Mouse (Mus musculus) stomach, postnatal 0 days (tissue): ENCODE measurements around the gene Mcm8.

Source experiments
- CTCF ChIP-seq: IDR thresholded peaks from 2 replicates; pipeline ENCODE4 v1.5.1; 2016; ENCODE audit warnings: antibody characterized with exemption, low read depth, mild to moderate bottlenecking, moderate library complexity
- EP300 ChIP-seq: optimal IDR thresholded peaks from 2 replicates; pipeline ENCODE3; 2016; ENCODE audit warnings: antibody characterized with exemption

GRCm38 (mm10) chr2:132869682-132870081 lies 53.7 kb downstream of the Mcm8 start:
- TF ChIP-seq CTCF (no peak), EP300 (no peak)
